Mouse (Mus musculus): ENCODE results near the gene Rps7. TPM values are rescaled to one million over a fixed set of nuclear protein-coding genes. Genes with fewer than 3 reads are reported as not detected.

The Rps7 gene
- polyA plus RNA-seq (2014; fragmentation: Nextera tagmentation; extraction: Ambion mirVana), result 553 and 621 TPM in 2 replicates

GRCm38 (mm10) chr12:28635535-28636476 is at the start of gene Rps7:
Gene Rps7 (minus strand): TSS chr12:28635953.
- H3K36me3 ChIP-seq (ENCODE audit: control insufficient read depth, insufficient read depth, low read length), result peaks cover 38% of the 10 kb centered on the region
- H3K4me3 ChIP-seq (ENCODE audit: control insufficient read depth in 1 of 2, insufficient read depth in 1 of 2, low read depth in 1 of 2, low read length in 2 of 2), result peak within 1 kb of the TSS; percentile 91 to 98
- WGBS, result 3% methylated on average over 69 of the region's 69 CpGs
- ATAC-seq (ENCODE audit: insufficient number of reproducible peaks, insufficient read depth, low FRiP score, low read depth), result peak; percentile 93
- peak within 1 kb of the TSS; percentile 90 for H3K4me2 ChIP-seq (ENCODE audit: low read length)
- H3K4me1 ChIP-seq (ENCODE audit: control insufficient read depth in 2 of 2, insufficient read depth in 2 of 2, low read length in 2 of 2), result peaks cover 4 to 14% of the 10 kb centered on the region in 2 experiments
- H3K9ac ChIP-seq (ENCODE audit: low read length), result peak within 1 kb of the TSS; percentile 99
- H3K27ac ChIP-seq (replicated peaks in 1 of 2; ENCODE audit: control insufficient read depth in 1 of 2, insufficient read depth in 1 of 2, low read depth in 2 of 2, low read length in 2 of 2), result peak within 1 kb of the TSS; percentile 81 to 87
- no peaks in the 10 kb centered on the region for H3K9me3 ChIP-seq (ENCODE audit: control insufficient read depth, low read length)
- no peaks in the 10 kb centered on the region for H3K27me3 ChIP-seq (ENCODE audit: control insufficient read depth, insufficient read depth, low read length)

GRCm38 (mm10) chr12:28684674-28685073 is 48.9 kb upstream of the Rps7 start:
- H3K4me2 ChIP-seq (ENCODE audit: low read length), result no peak overlapping the region
- WGBS, result 87% methylated on average over 1 of the region's 1 CpGs

GRCm38 (mm10) chr12:28675925-28676209 is 40.1 kb upstream of the Rps7 start:
- Histone ChIP-seq H3K27ac (replicated peaks in 1 of 2; ENCODE audit: control insufficient read depth in 1 of 2, insufficient read depth in 1 of 2, low read depth in 2 of 2, low read length in 2 of 2) (peak overlapping the region; percentile 90 to 91), H3K4me1 (ENCODE audit: control insufficient read depth in 2 of 2, insufficient read depth in 2 of 2, low read length in 2 of 2) (peaks cover 5 to 8% of the 10 kb centered on the region in 2 experiments), H3K36me3 (ENCODE audit: control insufficient read depth, insufficient read depth, low read length) (peaks cover 22% of the 10 kb centered on the region; the same call in 1 of the 2 replicates), H3K27me3 (ENCODE audit: control insufficient read depth, insufficient read depth, low read length) (no peaks in the 10 kb centered on the region), H3K9ac (ENCODE audit: low read length) (peak overlapping the region; percentile 79), H3K4me3 (ENCODE audit: control insufficient read depth in 1 of 2, insufficient read depth in 1 of 2, low read depth in 1 of 2, low read length in 2 of 2) (peak overlapping the region; percentile 64 to 91), H3K4me2 (ENCODE audit: low read length) (peak overlapping the region; percentile 74), H3K9me3 (ENCODE audit: control insufficient read depth, low read length) (no peaks in the 10 kb centered on the region)
- no peak for ATAC-seq (ENCODE audit: insufficient number of reproducible peaks, insufficient read depth, low FRiP score, low read depth)
- 59% methylated on average over 5 of the region's 5 CpGs for WGBS

More at GRCm38 (mm10) chr12:28684674-28685073, 48.9 kb upstream of the Rps7 start:
- no peak overlapping the region for H3K4me3 ChIP-seq (ENCODE audit: control insufficient read depth in 1 of 2, insufficient read depth in 1 of 2, low read depth in 1 of 2, low read length in 2 of 2)
- no peaks in the 10 kb centered on the region for H3K9me3 ChIP-seq (ENCODE audit: control insufficient read depth, low read length)
- H3K27ac ChIP-seq (replicated peaks in 1 of 2; ENCODE audit: control insufficient read depth in 1 of 2, insufficient read depth in 1 of 2, low read depth in 2 of 2, low read length in 2 of 2), result no peak overlapping the region
- H3K9ac ChIP-seq (ENCODE audit: low read length), result no peak overlapping the region
- H3K4me1 ChIP-seq (ENCODE audit: control insufficient read depth in 2 of 2, insufficient read depth in 2 of 2, low read length in 2 of 2), result no peaks in the 10 kb centered on the region
- peaks cover 20% of the 10 kb centered on the region for H3K36me3 ChIP-seq (ENCODE audit: control insufficient read depth, insufficient read depth, low read length)
- H3K27me3 ChIP-seq (ENCODE audit: control insufficient read depth, insufficient read depth, low read length), result no peaks in the 10 kb centered on the region
- no peak for ATAC-seq (ENCODE audit: insufficient number of reproducible peaks, insufficient read depth, low FRiP score, low read depth)

- Histone ChIP-seq H3K4me3 (ENCODE audit: control insufficient read depth in 1 of 2, insufficient read depth in 1 of 2, low read depth in 1 of 2, low read length in 2 of 2) (peak within 1 kb of the TSS; percentile 64 to 91), H3K27ac (replicated peaks in 1 of 2; ENCODE audit: control insufficient read depth in 1 of 2, insufficient read depth in 1 of 2, low read depth in 2 of 2, low read length in 2 of 2) (peak within 1 kb of the TSS; percentile 90 to 91), H3K9ac (ENCODE audit: low read length) (peak within 1 kb of the TSS; percentile 79), H3K36me3 (ENCODE audit: control insufficient read depth, insufficient read depth, low read length) (0 out of 2 replicates have a peak, but pooled peaks cover 18% of the 10 kb centered on the region), H3K27me3 (ENCODE audit: control insufficient read depth, insufficient read depth, low read length) (no peaks in the 10 kb centered on the region), H3K4me2 (ENCODE audit: low read length) (peak within 1 kb of the TSS; percentile 74), H3K4me1 (ENCODE audit: control insufficient read depth in 2 of 2, insufficient read depth in 2 of 2, low read length in 2 of 2) (peaks cover 5 to 8% of the 10 kb centered on the region in 2 experiments), H3K9me3 (ENCODE audit: control insufficient read depth, low read length) (no peaks in the 10 kb centered on the region)
- peak; percentile 95 for ATAC-seq (ENCODE audit: insufficient number of reproducible peaks, insufficient read depth, low FRiP score, low read depth)
- WGBS, result 3% methylated on average over 52 of the region's 53 CpGs
These were observed 39.6 kb upstream of the Rps7 start, which contains the start of gene Adi1 for GRCm38 (mm10) chr12:28675121-28675924. Gene Adi1 (plus strand): TSS chr12:28675231.

GRCm38 (mm10) chr12:28674038-28674720 is 38.4 kb upstream of the Rps7 start:
- peak overlapping the region; percentile 74 for H3K4me2 ChIP-seq (ENCODE audit: low read length)
- H3K4me3 ChIP-seq (ENCODE audit: control insufficient read depth in 1 of 2, insufficient read depth in 1 of 2, low read depth in 1 of 2, low read length in 2 of 2), result peak overlapping the region in 1 of 2 experiments; percentile 64; a peak in 1 of 4 replicates
- 81% methylated on average over 10 of the region's 10 CpGs for WGBS
- H3K4me1 ChIP-seq (ENCODE audit: control insufficient read depth in 2 of 2, insufficient read depth in 2 of 2, low read length in 2 of 2), result peaks cover 5 to 8% of the 10 kb centered on the region in 2 experiments
- no peak for ATAC-seq (ENCODE audit: insufficient number of reproducible peaks, insufficient read depth, low FRiP score, low read depth)
- 0 out of 2 replicates have a peak, but pooled peaks cover 14% of the 10 kb centered on the region for H3K36me3 ChIP-seq (ENCODE audit: control insufficient read depth, insufficient read depth, low read length)
- no peak overlapping the region for H3K9ac ChIP-seq (ENCODE audit: low read length)
- no peaks in the 10 kb centered on the region for H3K27me3 ChIP-seq (ENCODE audit: control insufficient read depth, insufficient read depth, low read length)
- no peak overlapping the region for H3K27ac ChIP-seq (replicated peaks in 1 of 2; ENCODE audit: control insufficient read depth in 1 of 2, insufficient read depth in 1 of 2, low read depth in 2 of 2, low read length in 2 of 2)
- H3K9me3 ChIP-seq (ENCODE audit: control insufficient read depth, low read length), result no peaks in the 10 kb centered on the region

- Histone ChIP-seq H3K27ac (replicated peaks in 1 of 2; ENCODE audit: control insufficient read depth in 1 of 2, insufficient read depth in 1 of 2, low read depth in 2 of 2, low read length in 2 of 2) (no peak overlapping the region), H3K4me3 (ENCODE audit: control insufficient read depth in 1 of 2, insufficient read depth in 1 of 2, low read depth in 1 of 2, low read length in 2 of 2) (no peak overlapping the region), H3K9ac (ENCODE audit: low read length) (no peak overlapping the region), H3K9me3 (ENCODE audit: control insufficient read depth, low read length) (no peaks in the 10 kb centered on the region), H3K36me3 (ENCODE audit: control insufficient read depth, insufficient read depth, low read length) (no peaks in the 10 kb centered on the region), H3K4me2 (ENCODE audit: low read length) (no peak overlapping the region), H3K27me3 (ENCODE audit: control insufficient read depth, insufficient read depth, low read length) (no peaks in the 10 kb centered on the region), H3K4me1 (ENCODE audit: control insufficient read depth in 2 of 2, insufficient read depth in 2 of 2, low read length in 2 of 2) (peaks cover 6 to 8% of the 10 kb centered on the region in 2 experiments; a peak in 3 of 4 replicates)
- ATAC-seq (ENCODE audit: insufficient number of reproducible peaks, insufficient read depth, low FRiP score, low read depth), result no peak
- WGBS, result 16% methylated on average over 8 of the region's 8 CpGs
These were observed 31.5 kb upstream of the Rps7 start for GRCm38 (mm10) chr12:28667287-28667686.

- 57% methylated on average over 4 of the region's 4 CpGs for WGBS
- H3K4me2 ChIP-seq (ENCODE audit: low read length), result no peak overlapping the region
- no peaks in the 10 kb centered on the region for H3K36me3 ChIP-seq (ENCODE audit: control insufficient read depth, insufficient read depth, low read length)
- no peak overlapping the region for H3K4me3 ChIP-seq (ENCODE audit: control insufficient read depth in 1 of 2, insufficient read depth in 1 of 2, low read depth in 1 of 2, low read length in 2 of 2)
- no peak overlapping the region for H3K27ac ChIP-seq (replicated peaks in 1 of 2; ENCODE audit: control insufficient read depth in 1 of 2, insufficient read depth in 1 of 2, low read depth in 2 of 2, low read length in 2 of 2)
- H3K9ac ChIP-seq (ENCODE audit: low read length), result no peak overlapping the region
- no peak for ATAC-seq (ENCODE audit: insufficient number of reproducible peaks, insufficient read depth, low FRiP score, low read depth)
- H3K9me3 ChIP-seq (ENCODE audit: control insufficient read depth, low read length), result no peaks in the 10 kb centered on the region
- H3K27me3 ChIP-seq (ENCODE audit: control insufficient read depth, insufficient read depth, low read length), result no peaks in the 10 kb centered on the region
- peaks cover 6 to 8% of the 10 kb centered on the region in 2 experiments; a peak in 3 of 4 replicates for H3K4me1 ChIP-seq (ENCODE audit: control insufficient read depth in 2 of 2, insufficient read depth in 2 of 2, low read length in 2 of 2)
These were observed 31.0 kb upstream of the Rps7 start for GRCm38 (mm10) chr12:28666734-28667133.

Measured in heart, embryonic 14.5 days (tissue).